Mouse (Mus musculus): Measurements from ENCODE around the gene Btbd11. TPM values are rescaled to one million over a fixed set of nuclear protein-coding genes. Genes with fewer than 3 reads are reported as not detected.

Btbd11 gene
- total RNA-seq, 2 experiments from 2014 or later: 19.1 to 20.0 TPM

DNA sequence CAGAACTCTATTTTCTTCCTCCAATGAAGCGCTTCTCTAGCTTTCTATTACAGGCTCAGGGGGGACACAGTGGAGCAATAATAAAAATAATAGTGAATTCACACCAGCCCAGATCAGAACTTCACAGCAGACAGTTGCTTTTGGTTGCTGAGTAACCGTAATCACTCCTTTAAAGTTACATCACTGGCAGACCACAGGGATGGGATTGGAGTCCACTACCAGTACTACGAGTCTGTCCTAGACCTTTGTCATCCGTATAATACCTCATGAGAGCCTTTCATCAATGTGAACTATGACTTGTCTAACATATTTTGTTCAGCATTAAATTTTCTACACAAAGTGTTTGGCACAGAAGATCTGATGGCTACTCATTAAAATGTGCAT, 35.0 kb downstream of the Btbd11 start:
- DNase-seq: no peak

DNA sequence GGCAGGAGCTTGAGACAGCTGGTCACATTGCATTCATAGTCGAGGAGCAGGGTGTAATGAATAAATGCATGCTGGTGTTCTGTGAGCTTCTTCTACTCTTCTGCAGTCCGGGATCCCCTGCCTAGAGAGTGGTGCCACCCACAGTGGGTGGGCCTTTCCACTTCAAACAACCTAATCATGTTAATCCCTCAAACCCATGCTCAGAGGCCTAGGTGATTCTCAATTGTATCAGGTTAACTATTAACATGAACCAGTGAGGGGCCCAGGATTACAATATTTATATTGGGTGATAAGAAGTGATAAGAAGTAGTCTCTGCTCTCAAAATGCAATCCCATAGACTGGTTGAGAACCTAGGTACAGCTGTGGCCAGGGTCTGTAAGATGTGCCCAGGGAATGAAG, 39.1 kb downstream of the Btbd11 start:
- DNase-seq: no peak

DNA sequence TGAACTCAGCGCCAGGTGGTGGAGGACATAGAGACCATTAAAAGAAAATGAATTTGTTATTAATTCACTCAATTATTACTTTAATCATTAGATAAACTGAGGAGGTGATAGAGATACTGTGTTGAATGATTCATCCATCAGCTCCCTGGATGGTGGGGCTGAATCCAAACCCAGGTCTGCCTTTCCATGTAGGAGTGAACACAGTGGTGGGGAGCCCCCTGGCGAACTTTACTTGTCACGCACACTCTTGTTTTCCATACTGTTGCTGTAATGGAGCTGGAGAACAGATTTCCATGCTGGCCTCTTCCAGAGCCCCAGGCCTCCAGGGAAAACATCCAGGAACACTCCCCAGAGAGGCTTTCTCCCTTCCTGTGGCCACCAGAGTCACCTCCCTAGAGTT, 50.6 kb downstream of the Btbd11 start:
- no peak for DNase-seq

DNA sequence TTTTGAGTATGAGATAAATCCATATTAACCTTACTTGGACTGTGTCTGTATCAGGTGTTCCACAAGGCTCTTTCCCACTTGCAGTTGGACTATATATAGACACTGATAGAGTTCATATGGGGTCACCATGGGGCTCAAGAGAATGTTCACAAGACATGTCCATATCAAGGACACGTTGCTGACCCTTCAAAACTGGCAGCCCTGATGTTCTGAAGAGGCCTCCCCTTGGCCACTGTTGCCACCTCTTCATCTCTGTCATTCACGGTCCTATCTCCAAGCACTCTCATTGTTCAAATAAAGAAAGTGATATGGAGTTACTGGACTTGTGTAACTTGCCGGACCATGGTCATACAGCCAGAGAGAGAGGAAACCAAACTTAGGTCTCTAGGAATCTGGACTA, 56.8 kb downstream of the Btbd11 start:
- DNase-seq: no peak

DNA sequence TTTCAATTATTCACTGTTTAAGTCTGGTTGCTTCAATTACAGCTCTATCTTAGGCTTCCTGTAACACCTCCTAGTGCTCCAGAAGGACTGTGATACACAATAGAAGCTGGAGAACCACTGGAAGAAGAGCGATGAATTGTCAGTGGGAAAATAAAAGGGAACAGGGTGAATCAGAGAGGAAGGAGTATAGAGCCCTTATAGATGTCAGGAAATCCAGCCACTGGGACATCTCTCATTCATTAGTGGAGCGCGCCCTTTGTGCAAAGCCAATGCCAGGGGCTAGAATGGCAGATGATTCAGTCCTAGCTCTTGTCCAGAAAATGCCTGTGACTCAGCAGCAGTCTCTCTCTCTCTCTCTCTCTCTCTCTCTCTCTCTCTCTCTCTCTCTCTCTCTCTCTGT, 59.3 kb downstream of the Btbd11 start:
- no peak for DNase-seq

DNA sequence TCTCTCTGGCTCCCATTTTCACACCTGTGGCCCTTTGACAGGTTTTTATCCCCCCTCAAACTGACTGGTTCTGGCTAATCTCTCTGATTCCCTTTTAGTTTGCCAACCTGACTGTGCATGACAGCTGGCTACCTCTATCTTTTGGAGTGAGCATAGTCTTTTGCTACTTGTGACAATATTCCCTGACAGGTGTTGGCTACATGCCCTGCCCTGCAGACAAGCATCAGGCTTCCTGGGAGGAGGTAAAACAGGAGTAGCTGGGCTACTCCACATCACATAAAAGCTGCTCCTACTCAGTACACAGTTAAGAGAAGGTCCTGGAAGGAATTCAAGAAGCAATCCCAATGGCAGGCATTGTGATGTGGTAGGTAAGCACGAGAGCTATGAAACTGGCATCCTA, 60.1 kb downstream of the Btbd11 start:
- no peak for DNase-seq

DNA sequence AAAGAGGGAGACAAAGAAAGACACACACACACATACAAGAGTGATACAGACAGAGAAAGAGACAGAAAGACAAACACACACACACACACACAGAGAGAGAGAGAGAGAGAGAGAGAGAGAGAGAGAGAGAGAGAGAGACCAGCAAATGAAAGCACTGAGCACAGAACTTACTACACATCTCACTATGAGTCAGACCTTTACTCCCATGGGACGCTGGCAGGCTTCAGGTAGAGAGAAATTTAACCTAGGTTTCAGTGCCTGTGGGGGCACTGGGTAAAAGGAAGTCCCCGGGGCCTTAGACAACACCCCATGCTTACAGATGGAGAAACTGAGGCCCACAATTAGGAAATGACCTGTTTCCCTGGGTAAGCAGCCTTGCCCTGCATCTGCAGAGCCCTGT, 61.3 kb downstream of the Btbd11 start:
- DNase-seq: no peak

DNA sequence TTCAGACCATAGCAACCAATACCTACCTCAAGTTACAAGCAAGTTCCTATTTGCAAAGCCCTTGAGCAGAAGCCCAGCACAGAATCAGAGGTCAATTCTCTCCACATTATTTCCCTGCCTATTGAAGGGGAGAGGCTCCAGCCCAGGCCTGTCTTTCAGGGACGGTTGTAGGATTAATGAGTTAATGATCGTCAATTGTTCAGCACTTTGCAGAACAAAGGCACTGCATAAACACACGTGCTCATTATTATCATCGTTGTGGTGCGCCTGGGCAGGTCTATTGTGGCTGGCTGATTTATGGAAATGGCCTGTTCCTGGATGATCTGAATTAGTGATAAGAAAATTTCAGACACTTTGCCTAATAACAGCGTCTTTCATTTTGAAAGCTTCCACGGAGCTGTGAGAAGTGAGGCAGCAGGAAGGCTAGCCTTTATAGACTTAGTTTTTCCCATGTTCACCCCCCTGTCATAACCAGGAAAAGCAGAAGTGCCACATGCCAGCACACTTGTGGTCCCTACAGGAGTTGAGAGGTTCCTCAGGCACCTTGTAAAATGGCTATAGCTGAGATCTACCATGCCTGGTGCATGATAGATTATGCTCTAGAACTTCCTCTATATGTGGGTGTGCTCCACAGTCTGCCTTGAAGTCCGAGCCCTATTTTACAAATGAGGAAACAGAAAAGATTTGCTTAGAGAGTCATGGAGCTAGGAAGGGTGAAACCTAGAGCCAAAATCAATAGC, 65.2 kb downstream of the Btbd11 start:
- DNase-seq: no peak

DNA sequence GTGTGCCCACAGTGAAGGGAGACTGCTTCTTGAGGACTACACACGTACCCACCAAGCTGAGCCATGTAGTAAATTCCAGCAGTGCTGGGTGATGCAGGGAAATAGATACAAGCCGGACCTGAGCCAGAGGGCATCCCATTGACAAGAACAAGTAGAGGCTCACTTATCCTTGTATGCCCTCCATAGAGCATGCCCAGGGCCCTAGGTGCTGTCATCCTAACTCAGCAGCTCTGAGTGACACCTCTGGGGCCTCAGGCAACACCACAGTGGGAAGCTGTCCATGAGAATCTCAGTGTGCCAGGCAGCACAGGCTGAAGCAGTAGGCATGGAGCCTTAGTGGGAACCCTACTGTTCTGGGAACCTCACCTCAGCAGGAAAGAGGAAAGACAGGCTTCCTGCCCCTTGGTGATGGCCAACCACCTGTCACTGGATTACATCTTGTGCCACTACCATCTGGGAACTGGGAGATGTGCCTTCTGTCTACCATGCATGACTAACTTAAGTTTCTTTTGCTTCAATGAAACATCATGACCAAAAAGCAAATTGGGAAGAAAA, 66.7 kb downstream of the Btbd11 start:
- DNase-seq: no peak

DNA sequence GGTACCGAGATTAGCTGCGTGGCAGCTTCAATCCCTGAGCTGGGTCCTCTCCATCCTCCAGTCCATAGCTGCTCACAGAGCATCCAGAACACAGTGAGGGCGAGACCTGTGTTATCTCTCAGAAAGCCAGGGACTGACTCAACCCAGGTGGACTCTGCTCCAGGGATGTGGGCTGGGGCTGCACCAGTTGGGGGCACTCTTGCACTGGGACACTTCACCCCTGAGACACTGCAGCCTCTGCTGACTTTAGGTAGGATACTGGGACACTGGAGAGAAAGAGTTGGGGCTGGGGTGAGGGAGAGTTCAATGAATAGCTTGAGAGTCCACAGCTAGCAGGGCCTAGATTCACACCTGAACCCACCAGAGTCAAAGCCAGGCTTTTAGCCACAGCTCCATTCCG, 69.4 kb downstream of the Btbd11 start:
- DNase-seq: no peak

DNA sequence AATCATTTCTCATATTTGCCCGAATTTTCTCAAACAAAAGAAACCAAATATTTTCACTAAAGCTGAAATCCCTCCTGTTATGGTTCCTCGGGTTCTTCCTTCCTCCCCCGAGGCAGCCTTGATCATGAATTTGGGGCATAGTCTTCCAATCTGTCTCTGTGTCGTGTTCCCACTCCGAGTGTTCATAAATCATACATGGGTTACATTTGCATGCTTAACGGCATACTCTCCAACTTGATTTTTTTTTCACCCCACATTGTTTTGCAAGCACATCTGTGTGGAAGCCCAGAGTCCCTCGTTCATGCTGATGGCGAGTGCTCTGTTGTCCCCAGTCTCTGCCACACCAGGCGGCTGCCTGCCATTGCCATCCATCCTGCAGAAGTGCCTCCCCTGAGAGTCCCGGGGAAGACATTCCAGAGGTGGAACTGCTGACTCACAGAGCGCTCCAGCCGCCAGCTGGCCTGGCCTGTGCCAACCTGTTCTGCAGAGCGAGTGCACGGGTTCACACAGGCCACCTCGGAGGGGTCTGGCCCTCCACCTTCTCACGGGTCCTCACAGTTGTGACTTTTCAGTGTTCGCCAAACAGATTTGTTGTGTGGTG, 72.2 kb downstream of the Btbd11 start:
- DNase-seq: no peak

DNA sequence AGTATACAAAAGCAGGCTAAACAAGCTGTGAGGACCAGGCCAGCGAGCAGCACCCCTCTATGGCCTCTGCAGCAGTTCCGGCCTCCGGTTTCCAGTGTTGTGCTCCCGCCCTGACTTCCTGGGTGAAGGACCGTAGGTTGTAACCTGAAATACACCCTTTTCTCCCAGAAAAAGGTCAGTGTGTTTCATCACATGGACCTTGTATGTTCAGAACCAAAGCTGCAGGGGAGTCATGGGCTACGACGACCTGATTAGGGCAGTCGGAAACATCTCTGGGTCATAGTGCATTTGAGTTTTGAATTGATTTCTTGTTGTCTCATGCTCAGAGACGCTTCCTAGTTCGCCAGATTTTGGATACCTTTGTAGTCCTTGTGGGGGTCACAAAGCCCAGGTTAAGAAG, 74.1 kb downstream of the Btbd11 start:
- no peak for DNase-seq

DNA sequence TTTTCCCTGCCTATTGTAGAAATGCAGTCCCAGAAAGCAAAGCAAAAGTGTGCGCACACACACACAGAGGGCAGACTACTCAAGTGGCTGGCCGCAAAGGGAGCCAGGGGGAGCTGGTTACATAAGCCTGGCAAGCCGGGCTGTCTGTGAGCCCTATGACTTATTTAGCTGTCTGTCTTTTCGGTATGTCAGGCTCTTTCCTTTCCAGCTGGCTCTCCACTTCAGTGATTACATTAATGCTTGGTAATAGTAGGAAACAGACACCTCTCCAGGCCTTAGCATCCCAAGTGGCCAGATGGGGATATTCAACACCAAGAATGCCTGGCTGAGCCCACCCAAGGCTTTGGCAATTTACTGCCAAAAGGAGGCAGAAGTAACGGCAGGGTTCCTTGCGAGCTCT, 77.5 kb downstream of the Btbd11 start:
- no peak for DNase-seq

DNA sequence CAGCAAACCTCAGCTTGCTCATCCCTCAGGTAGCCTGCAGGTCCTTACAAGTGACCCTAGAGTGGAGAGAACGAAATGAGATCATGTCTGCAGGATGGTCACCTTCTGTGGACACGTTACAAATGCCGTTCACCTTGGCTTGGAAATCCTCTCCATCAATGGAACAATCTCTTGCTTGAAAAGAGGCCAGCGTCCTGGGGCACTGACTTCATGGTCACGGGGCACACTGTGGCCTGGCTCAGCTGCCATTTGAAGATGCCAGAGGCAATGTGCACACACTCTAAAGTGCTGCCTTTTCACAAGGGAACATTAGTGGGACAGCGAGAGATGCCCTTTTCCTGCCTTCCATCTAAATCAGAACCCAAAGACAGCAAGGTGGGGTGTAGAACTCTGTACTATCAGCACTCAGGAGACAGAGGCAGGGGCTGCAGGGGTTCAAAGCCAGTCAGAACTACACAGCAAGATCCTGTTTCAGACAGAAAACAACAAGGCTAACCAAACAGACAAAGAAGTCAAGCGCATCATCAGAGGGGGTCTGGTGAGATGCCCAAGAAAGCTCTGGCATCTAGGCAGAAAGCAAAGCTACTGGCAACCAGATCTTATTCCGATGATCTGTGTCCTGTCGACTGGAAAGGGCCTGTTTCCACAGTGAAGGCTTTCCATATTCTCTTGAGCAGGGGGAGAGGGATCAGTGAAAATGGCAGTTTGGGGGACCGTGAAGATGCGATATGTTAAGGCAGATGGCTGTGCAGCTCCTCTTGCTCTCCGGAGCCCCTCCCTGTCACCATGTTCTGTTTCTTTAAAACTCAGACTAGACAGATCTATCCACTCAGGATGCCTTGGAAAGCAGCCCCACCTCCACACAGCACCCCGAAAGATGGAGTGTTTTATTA, 79.1 kb downstream of the Btbd11 start:
- no peak for DNase-seq

DNA sequence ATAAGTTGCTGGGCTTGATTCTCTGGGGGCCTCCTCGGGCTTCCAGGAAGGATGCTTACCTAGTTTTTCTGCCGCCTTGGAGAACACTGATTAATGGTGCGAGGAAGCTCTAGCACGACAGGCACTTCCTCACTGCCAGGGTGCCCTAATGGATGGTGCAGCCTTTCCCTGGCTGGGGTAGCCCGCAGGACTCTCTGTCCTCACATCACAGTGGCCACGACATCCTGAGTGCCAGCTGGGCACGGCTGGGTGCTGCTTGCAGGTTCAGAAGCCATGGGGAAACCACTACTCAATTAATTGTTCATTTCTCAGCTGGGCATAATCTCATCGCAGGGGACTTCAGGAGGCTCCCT, 79.8 kb downstream of the Btbd11 start:
- no peak for DNase-seq

DNA sequence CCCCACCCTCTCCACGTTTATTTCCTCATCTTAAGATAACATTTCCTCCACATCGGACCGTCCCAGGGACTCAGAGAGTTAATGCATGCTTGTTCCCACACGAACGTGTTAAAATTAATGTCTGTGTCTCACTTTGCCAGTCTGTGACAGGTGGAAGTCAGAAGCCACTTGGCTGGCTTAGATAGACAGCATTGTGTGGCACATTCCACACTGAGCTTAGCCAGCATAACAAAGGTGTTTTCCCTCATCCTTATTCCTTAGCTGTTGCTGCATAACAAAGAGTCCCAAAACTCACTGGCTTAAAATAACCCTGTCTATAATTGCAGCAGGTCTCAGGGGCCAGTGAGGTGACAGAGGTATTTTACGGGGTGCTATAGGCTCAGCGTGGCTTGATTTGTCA, 80.8 kb downstream of the Btbd11 start:
- no peak for DNase-seq

DNA sequence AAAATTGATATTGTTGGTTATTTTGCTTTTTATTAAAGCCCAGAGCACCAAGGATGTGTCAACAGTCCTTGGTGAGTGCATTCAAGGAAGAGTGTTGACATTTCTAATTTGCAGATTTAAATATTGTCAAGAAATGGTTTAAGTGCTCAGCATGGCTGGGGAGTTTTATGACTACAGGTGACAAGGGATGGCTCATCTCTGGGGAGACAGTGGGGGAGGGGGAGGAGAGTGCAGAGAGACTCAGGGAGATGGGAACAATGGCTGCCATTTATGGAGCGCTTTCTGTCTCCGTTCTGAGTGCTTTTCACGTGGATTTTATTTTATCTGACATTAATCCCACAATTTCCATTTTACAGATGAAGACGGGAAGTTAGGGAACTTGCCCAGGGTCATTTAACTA, 81.9 kb downstream of the Btbd11 start:
- DNase-seq: no peak

DNA sequence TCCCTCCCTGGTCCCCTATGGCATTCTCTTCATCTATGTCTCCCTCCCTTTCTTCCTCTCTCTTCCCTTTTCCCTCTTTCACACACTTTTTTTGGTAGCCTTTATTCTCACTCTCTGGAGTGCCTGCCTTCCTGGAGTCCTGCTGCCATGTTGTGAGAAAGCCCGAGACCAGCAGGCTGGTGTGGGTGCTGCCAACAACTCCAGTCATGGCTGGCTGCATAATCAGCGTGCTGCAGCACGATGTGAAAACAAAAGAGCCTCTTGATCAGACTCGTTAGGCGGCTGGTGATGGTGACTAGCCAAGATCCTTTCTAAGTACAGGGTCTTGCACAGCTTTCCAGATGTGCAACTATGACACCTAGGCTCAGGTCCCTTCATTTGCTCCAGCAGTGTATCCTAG, 82.7 kb downstream of the Btbd11 start:
- DNase-seq: no peak

DNA sequence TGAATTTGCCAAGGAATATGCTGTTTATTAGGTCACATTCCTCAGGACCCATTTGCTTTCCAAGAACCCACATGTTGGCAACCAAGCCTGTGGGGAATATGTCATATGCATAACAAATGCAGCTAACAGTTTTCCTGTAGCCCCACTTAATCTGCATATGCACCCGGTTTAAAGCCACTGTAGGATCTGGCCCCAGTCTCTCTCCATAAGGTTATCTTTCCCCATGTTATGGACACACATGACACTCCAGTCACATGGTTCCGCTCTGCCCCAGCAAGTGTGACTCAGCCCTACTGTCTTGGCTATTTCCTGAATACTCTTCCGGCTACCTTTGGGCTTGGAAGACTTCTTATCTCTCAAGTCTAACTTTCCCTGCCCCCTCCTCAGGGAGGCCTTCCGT, 86.7 kb downstream of the Btbd11 start:
- no peak for DNase-seq

DNA sequence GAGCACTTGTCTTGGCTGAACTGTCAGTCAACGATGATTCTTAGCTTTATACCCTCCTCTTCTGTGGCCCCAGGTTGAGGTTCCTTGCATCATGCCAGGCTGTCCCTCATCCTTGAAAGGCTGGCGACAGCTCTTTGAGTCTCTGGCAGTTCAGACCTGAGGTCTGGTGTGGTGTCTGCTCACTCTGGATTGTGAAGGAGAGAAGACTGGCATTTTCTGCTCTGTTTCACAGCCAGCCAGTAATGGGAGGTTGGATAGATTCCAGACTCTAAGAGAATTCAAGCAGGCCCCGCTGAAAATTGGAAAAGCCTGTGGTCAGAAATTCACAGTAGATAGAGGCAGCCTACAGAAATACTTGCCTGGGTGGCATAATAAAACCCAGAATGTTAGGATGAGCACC, 87.3 kb downstream of the Btbd11 start:
- no peak for DNase-seq

DNA sequence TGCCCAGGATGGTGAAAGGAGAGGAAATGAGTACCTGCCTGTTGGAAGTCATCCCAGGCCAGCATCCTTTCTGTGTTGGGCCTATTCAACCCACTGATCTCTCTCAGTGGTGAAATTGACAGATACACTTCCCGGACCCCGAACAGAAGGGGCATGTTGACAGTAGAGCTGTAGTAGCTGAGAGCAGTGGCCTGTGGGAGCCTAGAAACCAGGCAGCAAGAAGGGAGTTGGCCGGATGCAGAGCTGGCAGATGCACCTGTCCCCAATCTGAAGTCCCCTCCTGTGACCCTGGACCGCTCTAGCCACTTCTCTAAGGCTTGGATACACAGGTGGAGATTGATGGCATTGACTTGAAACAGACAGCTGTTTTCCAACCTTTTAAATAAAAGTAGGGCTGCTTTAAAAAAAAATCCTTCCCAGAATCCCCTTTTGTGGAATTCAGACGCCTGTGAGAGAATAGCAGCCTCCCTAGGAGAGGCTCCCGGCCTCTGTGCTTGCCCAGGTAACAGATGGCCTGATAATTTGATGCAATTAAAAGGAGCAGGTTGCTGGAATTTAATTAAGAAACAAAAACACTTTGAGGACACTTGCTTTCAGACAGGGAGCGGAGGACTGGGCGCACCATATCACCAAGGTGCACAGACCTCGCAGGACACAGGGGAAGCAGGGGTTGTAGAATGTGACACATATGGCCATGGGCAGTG, 89.2 kb downstream of the Btbd11 start:
- no peak for DNase-seq

DNA sequence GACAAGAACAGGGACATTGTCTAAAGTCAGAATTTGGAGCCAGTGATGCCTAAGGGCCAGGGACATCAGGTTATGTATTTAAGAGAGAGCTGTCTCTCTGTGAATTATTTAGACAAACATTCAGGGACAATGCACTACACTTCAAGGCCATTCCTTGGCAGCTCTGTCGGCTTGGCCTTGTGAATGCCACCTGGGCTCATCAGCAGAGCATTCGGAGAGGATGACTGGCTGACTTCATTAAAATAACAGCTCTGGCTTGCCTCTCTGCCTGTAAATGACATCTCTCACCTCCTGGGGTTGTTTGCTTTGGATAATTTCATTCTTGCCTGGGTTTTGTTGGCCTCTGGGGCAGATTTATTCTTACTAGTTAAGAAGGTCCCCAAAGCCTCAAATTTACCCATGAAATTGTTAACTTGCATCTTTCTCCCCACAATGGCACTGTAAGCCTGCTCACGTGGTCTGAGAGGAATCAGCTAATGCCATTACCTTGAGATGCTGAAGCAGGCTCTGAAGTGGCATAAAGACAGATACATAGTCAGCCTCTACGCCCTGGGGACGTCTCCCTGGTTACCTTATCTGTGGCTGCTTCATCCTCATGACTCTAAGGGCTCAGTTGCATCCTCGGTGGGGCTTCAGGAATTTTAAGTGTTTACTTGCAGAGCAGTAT, 93.5 kb downstream of the Btbd11 start:
- DNase-seq: no peak
